Mouse (Mus musculus) left cerebral cortex, postnatal 10 days (tissue): ENCODE data around the gene Bhmt. TPM values are rescaled to one million over a fixed set of nuclear protein-coding genes. Genes with fewer than 3 reads are reported as not detected.
"Not testable (repeated sequence)": the region's sequence is repeated elsewhere in the genome, so short reads cannot be mapped to it uniquely, and the experiment has no call there.

Source experiments
- DNase-seq, 2 experiments: peaks; one replicate each; pipeline ENCODE4 v3.0.0; 2021 to 2022; ENCODE audit warnings: low spot score in 2 of 2, mixed read lengths in 1 of 2; ENCODE audit errors: extremely low spot score in 1 of 2
- intact Hi-C: fragments of 180-260 bp; cut with DNase I; formaldehyde crosslinking; loops from one replicate; pipeline ENCODE4 v1.15.1; 2025
- total RNA-seq, 2 experiments: library from RNA; stranded (reverse); gene quantifications; 2 replicates each; pipeline ENCODE4 v1.2.3; 2021

The Bhmt gene
- total RNA-seq, 2 experiments from 2014 or later, result not detected

GRCm38 (mm10) chr13:93613771-93614170, 24.0 kb downstream of the Bhmt start:
- intact Hi-C loops, result loop anchor here (2.0 to 5.0 kb wide), 3 partner anchors 116 to 861 kb away; partner anchors contain the start of gene Jmy
- DNase-seq, result no peak

- intact Hi-C loops, result loop anchor here (2.0 to 5.0 kb wide), 3 partner anchors 116 to 861 kb away; partner anchors contain the start of gene Jmy
- peak; percentile 82 to 83 for DNase-seq
These were observed 24.8 kb downstream of the Bhmt start for GRCm38 (mm10) chr13:93612660-93613607.

DNA sequence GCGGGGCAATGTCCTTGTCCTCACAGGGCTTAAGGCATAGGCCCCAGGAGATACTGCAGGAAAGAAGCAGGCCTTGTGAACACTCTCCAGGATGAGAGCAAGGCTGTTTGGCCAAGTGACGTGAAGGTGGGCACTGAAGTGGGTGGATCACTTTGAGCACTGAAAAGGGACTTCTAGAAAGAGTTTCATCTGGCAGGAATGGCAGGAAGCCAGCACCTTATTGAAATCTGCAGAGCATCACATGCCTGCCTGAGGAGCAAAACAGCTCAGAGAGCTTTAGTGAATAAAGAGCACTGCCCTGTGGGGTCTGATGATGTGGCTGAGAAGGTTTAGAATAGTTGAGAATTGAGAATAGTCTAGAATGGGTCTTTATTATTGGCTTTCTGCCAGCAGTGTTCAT, 29.3 kb downstream of the Bhmt start:
- no peak for DNase-seq
- intact Hi-C loops, result loop anchor here (5.0 kb wide), 1 partner anchor 96 kb away; no protein-coding TSS in a partner anchor

- intact Hi-C loops, result loop anchor here (5.0 kb wide), 1 partner anchor 95 kb away; no protein-coding TSS in a partner anchor
- DNase-seq, result no peak
These were observed 30.1 kb downstream of the Bhmt start for GRCm38 (mm10) chr13:93607701-93608100.

GRCm38 (mm10) chr13:93606868-93607578, 30.7 kb downstream of the Bhmt start:
- DNase-seq, result no peak
- intact Hi-C loops, result loop anchor here (5.0 kb wide), 1 partner anchor 95 kb away; no protein-coding TSS in a partner anchor

GRCm38 (mm10) chr13:93604698-93605097, 33.1 kb downstream of the Bhmt start:
- intact Hi-C loops, result loop anchor here (5.0 kb wide), 1 partner anchor 92 kb away; no protein-coding TSS in a partner anchor
- no peak for DNase-seq

GRCm38 (mm10) chr13:93601527-93601926, 36.2 kb downstream of the Bhmt start:
- no peak for DNase-seq
- intact Hi-C loops, result no loop called here

- intact Hi-C loops, result no loop called here
- DNase-seq, result no peak
These were observed 44.6 kb downstream of the Bhmt start for GRCm38 (mm10) chr13:93593040-93593699.

GRCm38 (mm10) chr13:93582526-93582925, 55.2 kb downstream of the Bhmt start:
- intact Hi-C loops, DNase-seq: not testable (repeated sequence)

GRCm38 (mm10) chr13:93580431-93580830, 57.3 kb downstream of the Bhmt start:
- DNase-seq, result no peak
- intact Hi-C loops, result no loop called here

DNA sequence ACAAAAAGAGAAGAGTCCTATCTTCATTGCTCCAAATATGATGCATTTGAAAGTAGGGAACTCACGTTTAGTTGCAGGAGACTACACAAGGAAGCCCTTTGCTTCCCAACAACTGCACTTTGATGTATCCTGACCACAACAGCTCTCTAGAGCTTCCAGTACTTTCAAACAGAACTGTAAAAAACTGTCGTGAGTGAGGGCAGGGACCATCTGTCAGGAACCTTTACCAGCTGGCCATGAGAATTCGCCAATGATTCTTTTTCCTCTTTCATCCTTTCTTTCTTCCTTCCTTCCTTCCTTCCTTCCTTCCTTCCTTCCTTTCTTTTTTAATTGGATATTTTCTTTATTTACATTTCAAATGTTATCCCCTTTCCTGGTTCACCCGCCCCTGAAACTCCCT, 68.1 kb downstream of the Bhmt start:
- intact Hi-C loops, result no loop called here
- no peak for DNase-seq

Other genes with a start within 250 kb of the Bhmt start
- gene Jmy, start 138.2 kb downstream of the Bhmt start, total RNA-seq, result 10 to 100 TPM; 37.8 to 40.7 TPM
- under 1 TPM; 0.66 to 0.69 TPM for gene Bhmt2, start 36.3 kb upstream of the Bhmt start, total RNA-seq
- 1 to 10 TPM; 2.6 to 3.1 TPM for gene Dmgdh, start 36.5 kb upstream of the Bhmt start, total RNA-seq
- gene Arsb, start 133.7 kb upstream of the Bhmt start, total RNA-seq, result 10 to 100 TPM; 76.5 to 81.2 TPM